Mouse (Mus musculus): ENCODE measurements around the gene Glod4. TPM values are rescaled to one million over a fixed set of nuclear protein-coding genes. Genes with fewer than 3 reads are reported as not detected.

Gene Glod4
- polyA plus RNA-seq, 1 experiment: 3.0 TPM

DNA sequence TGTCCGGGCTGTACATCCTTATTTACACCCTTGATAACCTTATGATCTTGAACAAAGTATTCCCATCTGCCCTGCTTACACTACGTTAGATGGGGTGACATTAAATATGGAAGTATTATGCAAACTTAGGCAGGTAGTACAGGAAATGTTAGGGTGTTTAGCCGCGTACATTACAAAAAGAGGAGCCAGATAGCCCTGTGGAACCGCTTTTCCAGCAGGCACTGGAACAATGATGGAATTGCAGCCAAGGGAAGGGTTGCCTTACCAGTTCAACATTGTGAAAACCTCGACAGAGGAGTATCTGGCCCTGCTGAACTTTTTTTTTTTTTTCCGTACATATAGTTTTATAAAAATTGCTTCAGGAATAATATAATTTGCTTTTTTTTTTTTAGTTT, 63.4 kb downstream of the Glod4 start:
- Histone ChIP-seq H3K36me3 (replicated peaks; ENCODE audit: low read length) (peaks cover 30% of the 10 kb centered on the region), H3K9me3 (no peaks in the 10 kb centered on the region)
- no peak for TF ChIP-seq FLI1 (IDR thresholded peaks at IDR 0.05; ENCODE audit: low read length)
- TF ChIP-seq GATA1 (IDR thresholded peaks at IDR 0.05; ENCODE audit: borderline replicate concordance, low read length): no peak

GRCm38 (mm10) chr11:76179495-76180145, 63.9 kb downstream of the Glod4 start, which contains the start of the genes Vps53 and Fam57a:
TSS of gene Vps53 (minus strand) at chr11:76179647.
TSS of gene Fam57a (plus strand) at chr11:76179671.
- H3K27me3 ChIP-seq (replicated peaks): no peaks in the 10 kb centered on the region
- H3K9me3 ChIP-seq: no peaks in the 10 kb centered on the region
- H3K36me3 ChIP-seq (replicated peaks; ENCODE audit: low read length): peaks cover 33% of the 10 kb centered on the region
- peaks cover 25% of the 10 kb centered on the region for H3K4me1 ChIP-seq
- H3K4me3 ChIP-seq (replicated peaks): peak within 1 kb of the TSS; percentile 100
- peak; percentile 75; the same call in 1 of the 2 replicates for TF ChIP-seq FLI1 (IDR thresholded peaks at IDR 0.05; ENCODE audit: low read length)
- TF ChIP-seq GATA1 (IDR thresholded peaks at IDR 0.05; ENCODE audit: borderline replicate concordance, low read length): 0 out of 3 replicates have a peak, but pooled peaks have one; percentile 17

More for the DNA sequence above, 63.4 kb downstream of the Glod4 start:
- peak overlapping the region; percentile 100 for H3K4me3 ChIP-seq (replicated peaks)
- H3K27me3 ChIP-seq (replicated peaks): no peaks in the 10 kb centered on the region
- peaks cover 25% of the 10 kb centered on the region for H3K4me1 ChIP-seq

DNA sequence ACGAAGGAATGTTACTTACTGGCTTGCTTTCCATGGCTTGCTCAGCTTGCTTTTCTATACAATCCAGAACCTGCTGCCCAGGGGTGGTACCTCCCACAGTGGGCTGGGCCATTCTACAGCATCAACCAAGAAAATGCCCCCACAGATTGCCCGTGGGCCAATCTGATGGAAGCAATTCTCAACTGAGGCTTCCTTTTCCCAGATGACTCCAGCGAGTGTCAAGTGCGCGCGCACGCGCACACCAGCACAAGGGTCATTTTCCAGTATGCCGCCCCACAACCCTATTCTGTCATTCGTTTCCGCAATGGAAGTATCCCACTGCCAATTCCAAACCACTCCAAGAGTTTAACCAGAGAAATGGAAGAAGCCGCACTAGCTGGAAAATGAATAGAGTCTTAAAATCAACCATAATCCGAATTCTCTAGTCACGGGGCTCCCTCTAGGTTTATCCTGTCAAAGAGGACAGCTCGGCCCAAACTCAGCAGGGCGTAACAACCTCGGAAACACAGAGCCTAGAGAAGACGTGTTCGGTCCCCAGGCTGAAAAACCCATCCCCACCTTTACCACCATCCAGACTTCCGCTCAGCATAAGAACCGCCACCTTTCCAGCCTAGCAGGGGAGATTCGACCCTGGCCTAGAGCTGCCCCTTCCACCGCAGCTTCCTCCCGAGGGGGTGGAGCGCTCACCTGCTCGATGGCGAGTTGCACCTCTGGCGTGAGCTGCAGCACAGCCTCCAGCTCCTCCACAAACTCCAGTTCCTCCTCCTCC, 64.6 kb downstream of the Glod4 start:
- Histone ChIP-seq H3K4me3 (replicated peaks) (peak overlapping the region; percentile 100), H3K27me3 (replicated peaks) (no peaks in the 10 kb centered on the region), H3K9me3 (no peaks in the 10 kb centered on the region), H3K36me3 (replicated peaks; ENCODE audit: low read length) (peaks cover 40% of the 10 kb centered on the region), H3K4me1 (peaks cover 25% of the 10 kb centered on the region)
- no peak for TF ChIP-seq GATA1 (IDR thresholded peaks at IDR 0.05; ENCODE audit: borderline replicate concordance, low read length)
- no peak for TF ChIP-seq FLI1 (IDR thresholded peaks at IDR 0.05; ENCODE audit: low read length)

DNA sequence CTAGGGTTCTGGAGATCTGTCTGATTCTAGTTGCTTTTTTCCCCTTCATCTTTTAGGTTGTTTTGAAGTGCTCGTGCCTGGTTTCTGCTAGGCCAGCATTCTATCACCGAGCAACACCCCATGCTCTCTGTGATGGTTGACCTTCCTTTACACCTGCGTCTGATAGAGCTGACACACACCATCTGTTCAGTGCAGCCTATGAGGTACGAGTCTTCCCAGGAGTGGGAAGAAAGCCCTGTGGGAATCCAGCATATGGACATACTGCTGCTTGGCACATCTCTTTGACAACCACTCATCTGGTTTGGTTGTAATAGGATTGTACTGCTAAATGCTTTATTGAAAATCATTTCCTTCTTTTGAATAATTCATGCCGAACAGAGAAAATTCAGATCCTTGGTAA, 73.3 kb downstream of the Glod4 start:
- TF ChIP-seq GATA1 (IDR thresholded peaks at IDR 0.05; ENCODE audit: borderline replicate concordance, low read length) (no peak), FLI1 (IDR thresholded peaks at IDR 0.05; ENCODE audit: low read length) (no peak)
- Histone ChIP-seq H3K27me3 (replicated peaks) (no peaks in the 10 kb centered on the region), H3K4me1 (peaks cover 12% of the 10 kb centered on the region), H3K4me3 (replicated peaks) (no peak overlapping the region), H3K9me3 (no peaks in the 10 kb centered on the region), H3K36me3 (replicated peaks; ENCODE audit: low read length) (peaks cover 59% of the 10 kb centered on the region)

- no peak overlapping the region for H3K4me3 ChIP-seq (replicated peaks)
- H3K4me1 ChIP-seq: peaks cover 12% of the 10 kb centered on the region
- peaks cover 57% of the 10 kb centered on the region for H3K36me3 ChIP-seq (replicated peaks; ENCODE audit: low read length)
- no peak for TF ChIP-seq FLI1 (IDR thresholded peaks at IDR 0.05; ENCODE audit: low read length)
- TF ChIP-seq GATA1 (IDR thresholded peaks at IDR 0.05; ENCODE audit: borderline replicate concordance, low read length): no peak
- no peaks in the 10 kb centered on the region for H3K9me3 ChIP-seq
- no peaks in the 10 kb centered on the region for H3K27me3 ChIP-seq (replicated peaks)
Measured at GRCm38 (mm10) chr11:76168976-76169375, 74.5 kb downstream of the Glod4 start.

DNA sequence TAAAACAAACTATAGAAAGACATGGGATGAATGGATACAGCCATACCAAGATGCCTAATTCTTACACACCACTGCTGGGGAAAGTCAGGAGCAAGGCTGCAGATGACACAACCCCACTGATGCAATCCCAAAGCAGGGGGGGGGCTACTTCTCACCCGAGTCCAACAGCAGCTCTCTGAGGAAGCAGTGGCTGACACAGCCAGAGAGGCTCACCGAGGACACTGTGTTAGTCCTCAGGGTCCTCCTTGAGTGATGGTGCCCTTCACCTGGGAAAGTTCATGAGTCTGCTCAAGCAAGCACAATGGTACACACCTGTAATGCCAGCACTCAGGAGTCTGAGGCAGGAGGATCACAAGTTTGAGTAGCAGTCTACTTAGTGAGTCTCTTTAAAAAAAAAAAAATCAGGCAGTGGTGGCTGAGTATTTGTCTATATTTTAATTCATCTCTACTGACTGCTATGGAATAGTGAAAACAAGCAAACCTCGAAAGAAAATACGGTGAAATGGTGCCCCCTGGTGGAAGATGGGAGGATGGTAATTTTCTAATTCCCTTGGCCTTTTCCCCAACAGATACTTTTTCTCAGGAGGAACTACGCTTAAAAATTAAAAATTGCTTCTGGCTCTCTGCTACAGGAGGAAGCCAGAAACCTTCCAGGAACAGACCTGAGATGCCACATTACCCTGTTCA, 76.3 kb downstream of the Glod4 start:
- Histone ChIP-seq H3K27me3 (replicated peaks) (no peaks in the 10 kb centered on the region), H3K9me3 (no peaks in the 10 kb centered on the region), H3K36me3 (replicated peaks; ENCODE audit: low read length) (peaks cover 59% of the 10 kb centered on the region), H3K4me1 (peaks cover 10% of the 10 kb centered on the region), H3K4me3 (replicated peaks) (no peak overlapping the region)
- TF ChIP-seq GATA1 (IDR thresholded peaks at IDR 0.05; ENCODE audit: borderline replicate concordance, low read length) (no peak), FLI1 (IDR thresholded peaks at IDR 0.05; ENCODE audit: low read length) (no peak)

GRCm38 (mm10) chr11:76166657-76167056, 76.9 kb downstream of the Glod4 start:
- H3K27me3 ChIP-seq (replicated peaks): no peaks in the 10 kb centered on the region
- peaks cover 59% of the 10 kb centered on the region for H3K36me3 ChIP-seq (replicated peaks; ENCODE audit: low read length)
- TF ChIP-seq GATA1 (IDR thresholded peaks at IDR 0.05; ENCODE audit: borderline replicate concordance, low read length): no peak
- TF ChIP-seq FLI1 (IDR thresholded peaks at IDR 0.05; ENCODE audit: low read length): no peak
- peaks cover 10% of the 10 kb centered on the region for H3K4me1 ChIP-seq
- no peak overlapping the region for H3K4me3 ChIP-seq (replicated peaks)
- H3K9me3 ChIP-seq: no peaks in the 10 kb centered on the region

GRCm38 (mm10) chr11:76160251-76160650, 83.3 kb downstream of the Glod4 start:
- Histone ChIP-seq H3K27me3 (replicated peaks) (no peaks in the 10 kb centered on the region), H3K36me3 (replicated peaks; ENCODE audit: low read length) (peaks cover 91% of the 10 kb centered on the region), H3K4me3 (replicated peaks) (no peak overlapping the region), H3K9me3 (no peaks in the 10 kb centered on the region), H3K4me1 (no peaks in the 10 kb centered on the region)
- TF ChIP-seq FLI1 (IDR thresholded peaks at IDR 0.05; ENCODE audit: low read length): no peak
- no peak for TF ChIP-seq GATA1 (IDR thresholded peaks at IDR 0.05; ENCODE audit: borderline replicate concordance, low read length)

- TF ChIP-seq FLI1 (IDR thresholded peaks at IDR 0.05; ENCODE audit: low read length) (no peak), GATA1 (IDR thresholded peaks at IDR 0.05; ENCODE audit: borderline replicate concordance, low read length) (no peak)
- no peaks in the 10 kb centered on the region for H3K27me3 ChIP-seq (replicated peaks)
- peaks cover 93% of the 10 kb centered on the region for H3K36me3 ChIP-seq (replicated peaks; ENCODE audit: low read length)
- no peaks in the 10 kb centered on the region for H3K9me3 ChIP-seq
- H3K4me3 ChIP-seq (replicated peaks): no peak overlapping the region
- peaks cover 15% of the 10 kb centered on the region for H3K4me1 ChIP-seq
Measured at GRCm38 (mm10) chr11:76158375-76158774, 85.2 kb downstream of the Glod4 start.
